Mouse (Mus musculus) kidney, embryonic 16.5 days (tissue): ENCODE data around the gene Creld2. TPM values are rescaled to one million over a fixed set of nuclear protein-coding genes. Genes with fewer than 3 reads are reported as not detected.

ENCODE experiments used
- ATAC-seq: fragments of 200-750 bp; cut with Nextera tagmentation; 2 replicates; pipeline ENCODE4 v1.8.0; 2017; ENCODE audit warnings: moderate TSS enrichment; ENCODE audit not compliant: low FRiP score, low TSS enrichment
- H3K27ac ChIP-seq: fragments of 300-500 bp; sonication (generic); 2 replicates; pipeline ENCODE4 v1.5.1; 2014; ENCODE audit warnings: low read length
- H3K27me3 ChIP-seq: fragments of 300-500 bp; sonication (generic); 2 replicates; pipeline ENCODE4 v1.6.1; 2014; ENCODE audit warnings: low read length, control low read depth, mixed read lengths; ENCODE audit not compliant: insufficient read depth
- H3K36me3 ChIP-seq: fragments of 300-500 bp; sonication (generic); 2 replicates; pipeline ENCODE4 v1.6.1; 2014; ENCODE audit warnings: low read length, control low read depth, mixed read lengths; ENCODE audit not compliant: insufficient read depth
- H3K4me1 ChIP-seq: fragments of 300-500 bp; sonication (generic); 2 replicates; pipeline ENCODE4 v1.6.1; 2014; ENCODE audit warnings: low read length, control low read depth, mixed read lengths; ENCODE audit not compliant: insufficient read depth
- H3K4me2 ChIP-seq: fragments of 300-500 bp; sonication (generic); replicated peaks from 2 replicates; pipeline ENCODE4 v1.6.1; 2014; ENCODE audit warnings: low read depth, low read length
- H3K4me3 ChIP-seq: fragments of 300-500 bp; sonication (generic); 2 replicates; pipeline ENCODE4 v1.5.1; 2014; ENCODE audit warnings: mild to moderate bottlenecking, low read length
- H3K9ac ChIP-seq: fragments of 300-500 bp; sonication (generic); replicated peaks from 2 replicates; pipeline ENCODE4 v1.6.1; 2014; ENCODE audit warnings: low read length
- H3K9me3 ChIP-seq: fragments of 300-500 bp; sonication (generic); 2 replicates; pipeline ENCODE4 v1.6.1; 2016; ENCODE audit warnings: low read length, control low read depth
- WGBS: fragments of 180-500 bp; shearing (Covaris S2); extraction: QIAGEN DNeasy Blood & Tissue Kit; methylation state at CpG from one replicate; pipeline ENCODE4 v1.1.7; 2014; 5-methylcytosine and 5-hydroxymethylcytosine counted together
- polyA plus RNA-seq: library from polyadenylated mRNA; unstranded; fragments of >200 nt; fragmentation: Nextera tagmentation; extraction: Ambion mirVana; gene quantifications from 2 replicates; pipeline ENCODE4 v1.2.1, GENCODE M21; 2015

The Creld2 gene
- polyA plus RNA-seq, 1 experiment from 2014 or later = 133 TPM

GRCm38 (mm10) chr15:88837977-88838376 lies 18.5 kb downstream of the Creld2 start:
- Histone ChIP-seq H3K27me3 (no peaks in the 10 kb centered on the region), H3K36me3 (no peaks in the 10 kb centered on the region), H3K4me1 (peaks cover 23% of the 10 kb centered on the region), H3K27ac (0 out of 2 replicates have a peak overlapping the region, but pooled peaks have one; percentile 18), H3K9ac (peak overlapping the region; percentile 63), H3K4me3 (peak overlapping the region; percentile 51), H3K9me3 (no peaks in the 10 kb centered on the region), H3K4me2 (peak overlapping the region; percentile 95)
- WGBS = 1% methylated on average over 11 of the region's 11 CpGs
- ATAC-seq = no peak

DNA sequence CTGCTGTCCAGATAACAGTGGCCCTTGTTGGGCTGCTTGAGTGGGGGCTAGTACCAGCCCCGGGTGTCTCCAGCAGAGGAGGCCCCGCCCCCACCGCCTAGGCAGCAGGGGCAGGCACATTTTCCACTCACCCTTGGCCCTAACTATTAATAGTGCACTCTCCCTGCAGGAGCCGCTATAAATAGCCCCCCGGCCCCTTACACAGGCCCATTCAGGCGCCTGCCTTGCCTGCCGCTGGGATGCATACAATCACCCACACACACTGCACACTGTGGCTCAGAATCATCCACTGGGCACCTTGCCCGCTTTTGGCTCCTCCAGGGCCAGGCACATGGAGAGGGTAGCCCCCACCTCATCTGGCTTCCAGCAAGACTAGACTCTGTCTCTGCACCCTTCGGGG lies 19.8 kb downstream of the Creld2 start:
- peaks cover 30% of the 10 kb centered on the region for H3K4me1 ChIP-seq
- WGBS = 32% methylated on average over 9 of the region's 9 CpGs
- no peaks in the 10 kb centered on the region for H3K27me3 ChIP-seq
- H3K4me2 ChIP-seq = 0 out of 2 replicates have a peak overlapping the region, but pooled peaks have one; percentile 12
- no peaks in the 10 kb centered on the region for H3K36me3 ChIP-seq
- no peaks in the 10 kb centered on the region for H3K9me3 ChIP-seq
- no peak overlapping the region for H3K4me3 ChIP-seq
- H3K27ac ChIP-seq = peak overlapping the region; percentile 88
- H3K9ac ChIP-seq = peak overlapping the region; percentile 39
- ATAC-seq = peak; percentile 72

- Histone ChIP-seq H3K27me3 (no peaks in the 10 kb centered on the region), H3K9me3 (no peaks in the 10 kb centered on the region), H3K4me1 (peaks cover 30% of the 10 kb centered on the region), H3K4me3 (no peak overlapping the region), H3K9ac (peak overlapping the region; percentile 39; the same call in 1 of the 2 replicates), H3K36me3 (no peaks in the 10 kb centered on the region), H3K27ac (peak overlapping the region; percentile 88), H3K4me2 (no peak overlapping the region)
- ATAC-seq = no peak
- 59% methylated on average over 10 of the region's 10 CpGs for WGBS
These were observed 20.7 kb downstream of the Creld2 start for GRCm38 (mm10) chr15:88840126-88840525.

- ATAC-seq = no peak
These were observed 21.7 kb downstream of the Creld2 start for GRCm38 (mm10) chr15:88841160-88841559.

DNA sequence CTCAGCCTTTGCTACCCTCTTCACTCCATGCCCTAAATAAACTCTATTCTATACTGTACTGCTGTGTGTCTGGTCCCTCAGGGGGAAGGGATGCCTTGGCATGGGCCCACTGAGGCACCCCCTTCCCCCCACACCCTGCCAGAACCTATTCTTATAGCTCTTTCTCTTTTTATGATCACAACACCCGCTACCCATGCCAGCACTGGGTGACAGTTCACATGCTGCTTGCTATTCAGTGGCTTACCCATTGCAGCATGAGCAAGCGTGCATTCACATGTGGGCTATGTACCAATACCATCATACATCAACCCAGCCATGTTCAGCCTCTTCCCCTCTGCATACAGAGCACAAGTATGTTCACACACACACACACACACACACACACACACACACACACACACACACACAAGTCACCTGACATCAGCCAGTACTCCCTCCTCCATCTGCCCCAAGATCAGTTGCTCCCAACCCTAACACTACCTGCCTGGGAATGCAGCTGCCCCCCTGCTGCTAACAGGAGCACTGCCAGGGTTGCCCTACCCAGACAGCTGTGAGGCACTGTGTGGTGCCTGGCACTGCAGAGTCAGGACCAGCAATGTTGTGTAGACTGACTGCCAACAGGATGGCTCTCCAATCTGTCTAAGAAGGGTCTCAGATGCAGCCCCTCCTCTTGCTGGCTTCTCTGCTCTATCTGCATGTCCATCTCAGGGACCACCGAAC lies 22.3 kb downstream of the Creld2 start:
- Histone ChIP-seq H3K27me3 (no peaks in the 10 kb centered on the region), H3K9ac (no peak overlapping the region), H3K4me2 (no peak overlapping the region), H3K4me3 (no peak overlapping the region), H3K36me3 (no peaks in the 10 kb centered on the region), H3K27ac (no peak overlapping the region), H3K9me3 (no peaks in the 10 kb centered on the region), H3K4me1 (peaks cover 30% of the 10 kb centered on the region)
- 77% methylated on average over 3 of the region's 3 CpGs for WGBS
- ATAC-seq = no peak

More at GRCm38 (mm10) chr15:88841160-88841559, 21.7 kb downstream of the Creld2 start:
- Histone ChIP-seq H3K4me2 (no peak overlapping the region), H3K4me1 (peaks cover 30% of the 10 kb centered on the region), H3K9ac (no peak overlapping the region), H3K27ac (no peak overlapping the region), H3K9me3 (no peaks in the 10 kb centered on the region), H3K36me3 (no peaks in the 10 kb centered on the region), H3K27me3 (no peaks in the 10 kb centered on the region), H3K4me3 (no peak overlapping the region)
- 94% methylated on average over 2 of the region's 2 CpGs for WGBS

GRCm38 (mm10) chr15:88842300-88842673 lies 22.8 kb downstream of the Creld2 start:
- Histone ChIP-seq H3K4me1 (peaks cover 27% of the 10 kb centered on the region), H3K36me3 (no peaks in the 10 kb centered on the region), H3K27me3 (no peaks in the 10 kb centered on the region), H3K4me3 (no peak overlapping the region), H3K9me3 (no peaks in the 10 kb centered on the region), H3K27ac (no peak overlapping the region), H3K4me2 (no peak overlapping the region), H3K9ac (no peak overlapping the region)
- no peak for ATAC-seq
- WGBS = 75% methylated on average over 3 of the region's 3 CpGs

- no peaks in the 10 kb centered on the region for H3K9me3 ChIP-seq
- H3K27ac ChIP-seq = no peak overlapping the region
- peaks cover 21% of the 10 kb centered on the region for H3K4me1 ChIP-seq
- 0 out of 2 replicates have a peak overlapping the region, but pooled peaks have one; percentile 16 for H3K9ac ChIP-seq
- H3K4me2 ChIP-seq = no peak overlapping the region
- H3K4me3 ChIP-seq = no peak overlapping the region
- H3K36me3 ChIP-seq = no peaks in the 10 kb centered on the region
- H3K27me3 ChIP-seq = no peaks in the 10 kb centered on the region
- WGBS = 32% methylated on average over 8 of the region's 8 CpGs
- peak; percentile 14; the same call in 1 of the 2 replicates for ATAC-seq
These were observed 24.1 kb downstream of the Creld2 start for GRCm38 (mm10) chr15:88843486-88844097.

GRCm38 (mm10) chr15:88844966-88845365 lies 25.5 kb downstream of the Creld2 start:
- Histone ChIP-seq H3K4me3 (no peak overlapping the region), H3K9ac (no peak overlapping the region), H3K27me3 (no peaks in the 10 kb centered on the region), H3K4me1 (peaks cover 8% of the 10 kb centered on the region), H3K9me3 (no peaks in the 10 kb centered on the region), H3K36me3 (no peaks in the 10 kb centered on the region), H3K27ac (no peak overlapping the region), H3K4me2 (no peak overlapping the region)
- no peak for ATAC-seq
- WGBS = 88% methylated on average over 7 of the region's 7 CpGs

GRCm38 (mm10) chr15:88848661-88849060 lies 29.2 kb downstream of the Creld2 start:
- WGBS = 100% methylated on average over 1 of the region's 1 CpGs
- no peaks in the 10 kb centered on the region for H3K27me3 ChIP-seq
- H3K4me3 ChIP-seq = no peak overlapping the region
- no peaks in the 10 kb centered on the region for H3K36me3 ChIP-seq
- no peak overlapping the region for H3K27ac ChIP-seq
- H3K9ac ChIP-seq = no peak overlapping the region
- H3K4me2 ChIP-seq = no peak overlapping the region
- no peak for ATAC-seq
- H3K9me3 ChIP-seq = no peaks in the 10 kb centered on the region
- H3K4me1 ChIP-seq = peaks cover 25% of the 10 kb centered on the region

- Histone ChIP-seq H3K27ac (no peak overlapping the region), H3K9ac (no peak overlapping the region), H3K4me2 (no peak overlapping the region), H3K4me1 (peaks cover 32% of the 10 kb centered on the region), H3K9me3 (no peaks in the 10 kb centered on the region), H3K27me3 (no peaks in the 10 kb centered on the region), H3K4me3 (no peak overlapping the region), H3K36me3 (no peaks in the 10 kb centered on the region)
- WGBS = 97% methylated on average over 2 of the region's 2 CpGs
- no peak for ATAC-seq
These were observed 30.2 kb downstream of the Creld2 start for GRCm38 (mm10) chr15:88849621-88850020.
